ENCODE assay signal across 9 mouse cellular contexts in the genomic region with DNA sequence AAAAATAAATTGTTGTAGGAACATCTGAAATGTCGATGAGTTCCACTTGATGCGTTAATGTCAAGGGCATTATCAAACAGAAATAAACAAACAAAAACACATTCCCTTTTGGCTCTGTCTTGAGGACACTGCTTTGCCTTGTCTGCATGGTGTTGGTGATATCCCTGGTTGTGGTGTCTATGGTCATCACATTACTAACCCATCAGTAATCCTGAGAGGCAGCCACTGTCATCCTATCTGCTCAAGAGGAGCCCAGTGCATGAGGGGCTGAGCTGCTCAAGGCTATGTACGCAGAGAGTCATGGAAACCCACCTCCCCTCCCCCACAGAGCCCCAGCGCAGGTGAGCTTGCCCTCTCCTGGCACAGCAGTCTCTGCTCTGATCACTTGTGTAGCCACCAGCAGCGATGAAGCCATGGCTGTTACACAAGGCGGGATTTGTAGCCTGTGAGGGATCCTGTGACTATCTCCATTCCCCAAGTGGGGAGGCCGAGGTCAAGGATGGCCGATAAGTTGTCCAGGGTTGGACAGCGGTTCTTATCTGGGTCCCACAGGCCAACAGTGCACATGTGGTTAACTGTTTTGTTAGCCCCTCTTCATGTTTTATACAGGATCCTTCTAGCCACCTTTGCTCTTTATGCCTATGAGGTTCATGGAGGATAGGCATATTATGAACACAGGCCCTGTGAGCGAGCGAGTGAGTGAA. TPM values are rescaled to one million over a fixed set of nuclear protein-coding genes. Genes with fewer than 3 reads are reported as not detected.
A peak's percentile ranks its signal among the peaks of the same experiment; 100 is the strongest.
DNase-seq lines count a peak whose midpoint lies in the region; ATAC-seq and TF ChIP-seq lines count a peak whose summit lies in the region.
"Had no signal": no experiment of that assay in that cellular context is flagged by ENCODE, and none has a peak within 500 bp of the region (broad histone marks: within the 10 kb centered on the region; RNA-seq: fewer than 3 reads in every experiment).

No protein-coding gene starts in this region.

- peak overlapping the region; percentile 72 for H3K27ac ChIP-seq in heart, embryonic 10.5 days
- peak overlapping the region; percentile 93 for H3K27ac ChIP-seq in bone marrow, adult 2 months (ENCODE audit: control insufficient read depth, insufficient read depth, low read depth, low read length, poor library complexity)
- peak overlapping the region; percentile 58; the same call in 1 of the 2 replicates for H3K27ac ChIP-seq in hindbrain, embryonic 12.5 days
- H3K27ac ChIP-seq in midbrain, embryonic 13.5 days = no peak overlapping the region

- peak; percentile 38 for ATAC-seq in hindbrain, embryonic 12.5 days (ENCODE audit: low FRiP score)
- ATAC-seq in midbrain, embryonic 13.5 days = peak; percentile 46

- no peaks in the 10 kb centered on the region for H3K9me3 ChIP-seq in heart, embryonic 10.5 days
- no peaks in the 10 kb centered on the region for H3K9me3 ChIP-seq in hindbrain, embryonic 12.5 days (replicated peaks)
- no peaks in the 10 kb centered on the region for H3K9me3 ChIP-seq in midbrain, embryonic 13.5 days

- H3K4me3 ChIP-seq in heart, embryonic 10.5 days = no peak overlapping the region
- no peak overlapping the region for H3K4me3 ChIP-seq in bone marrow, adult 2 months (replicated peaks; ENCODE audit: control insufficient read depth, low read depth, low read length)
- no peak overlapping the region for H3K4me3 ChIP-seq in hindbrain, embryonic 12.5 days
- H3K4me3 ChIP-seq in midbrain, embryonic 13.5 days (replicated peaks) = no peak overlapping the region

- peaks cover 63% of the 10 kb centered on the region for H3K4me1 ChIP-seq in heart, embryonic 10.5 days
- peaks cover 4% of the 10 kb centered on the region for H3K4me1 ChIP-seq in bone marrow, adult 2 months (ENCODE audit: control insufficient read depth, insufficient read depth, low read length)
- H3K4me1 ChIP-seq in hindbrain, embryonic 12.5 days = peaks cover 45% of the 10 kb centered on the region
- peaks cover 36% of the 10 kb centered on the region for H3K4me1 ChIP-seq in midbrain, embryonic 13.5 days (replicated peaks)

- 58% methylated on average over 11 of the region's 11 CpGs for WGBS in heart, embryonic 10.5 days
- WGBS in bone marrow, adult 2 months = 56% methylated on average over 11 of the region's 11 CpGs
- 57% methylated on average over 11 of the region's 11 CpGs for WGBS in hindbrain, embryonic 12.5 days
- 59% methylated on average over 11 of the region's 11 CpGs for WGBS in midbrain, embryonic 13.5 days

- H3K4me2 ChIP-seq in hindbrain, embryonic 12.5 days (replicated peaks) = no peak overlapping the region
- no peak overlapping the region for H3K4me2 ChIP-seq in midbrain, embryonic 13.5 days (replicated peaks)

- H3K27me3 ChIP-seq in heart, embryonic 10.5 days (ENCODE audit: insufficient read depth, poor library complexity, severe bottlenecking) = no peaks in the 10 kb centered on the region
- no peaks in the 10 kb centered on the region for H3K27me3 ChIP-seq in hindbrain, embryonic 12.5 days
- 0 out of 2 replicates have a peak, but pooled peaks cover 2% of the 10 kb centered on the region for H3K27me3 ChIP-seq in midbrain, embryonic 13.5 days

- peak; percentile 68 for TF ChIP-seq POLR2A in bone marrow, adult 2 months (IDR thresholded peaks at IDR 0.05; ENCODE audit: borderline replicate concordance, control insufficient read depth, low read depth, low read length)

- TF ChIP-seq CTCF in bone marrow, adult 2 months (IDR thresholded peaks at IDR 0.05; ENCODE audit: control insufficient read depth, insufficient read depth, low read length) = no peak

- no peaks in the 10 kb centered on the region for H3K36me3 ChIP-seq in heart, embryonic 10.5 days
- no peaks in the 10 kb centered on the region for H3K36me3 ChIP-seq in hindbrain, embryonic 12.5 days
- H3K36me3 ChIP-seq in midbrain, embryonic 13.5 days = no peaks in the 10 kb centered on the region; the same call in 1 of the 2 replicates

- no peak overlapping the region for H3K9ac ChIP-seq in hindbrain, embryonic 12.5 days
- no peak overlapping the region for H3K9ac ChIP-seq in midbrain, embryonic 13.5 days (replicated peaks)

- peak; percentile 94 for DNase-seq in heart, embryonic 10.5 days (ENCODE audit: low spot score)
- DNase-seq in heart, adult 18-20 months = no peak
- DNase-seq in T-cell, adult 2 months (ENCODE audit: low spot score) = no peak
- no peak for DNase-seq in ovary, postnatal 14 days (ENCODE audit: low spot score)
- no peak for DNase-seq in layer of hippocampus, postnatal 36 days
- DNase-seq: thymus, adult 2 months had no signal

RNA-seq across cellular contexts. Expression of gene Ank, which starts 30.3 kb away (rescaled TPM):
- 8.4 and 11.0 TPM in 2 replicates for polyA plus RNA-seq in heart, embryonic 10.5 days (2016; fragmentation: Nextera tagmentation; extraction: Ambion mirVana)
- total RNA-seq in heart, adult 18-20 months (2021) = 100 to 1,000 TPM; 200 to 202 TPM
- 20.7 and 26.7 TPM in 2 replicates for polyA plus RNA-seq in bone marrow, adult 2 months (2011; ENCODE audit: insufficient read depth, insufficient read length, low replicate concordance, missing spikeins)
- polyA plus RNA-seq in hindbrain, embryonic 12.5 days (2016; fragmentation: Nextera tagmentation; extraction: Ambion mirVana) = 15.2 and 15.7 TPM in 2 replicates
- polyA plus RNA-seq in midbrain, embryonic 13.5 days (2015; fragmentation: Nextera tagmentation; extraction: Ambion mirVana) = 9.9 and 11.5 TPM in 2 replicates
- 100 to 1,000 TPM; 156 to 161 TPM for total RNA-seq in layer of hippocampus, postnatal 36 days (2021)
